Mouse (Mus musculus): ENCODE data around the gene Vmn2r51. TPM values are rescaled to one million over a fixed set of nuclear protein-coding genes. Genes with fewer than 3 reads are reported as not detected.
"Not testable (repeated sequence)": the region's sequence is repeated elsewhere in the genome, so short reads cannot be mapped to it uniquely, and the experiment has no call there.

The Vmn2r51 gene
- not detected in 2 replicates for total RNA-seq (2015)
- not detected in 2 replicates for total RNA-seq (2017)

DNA sequence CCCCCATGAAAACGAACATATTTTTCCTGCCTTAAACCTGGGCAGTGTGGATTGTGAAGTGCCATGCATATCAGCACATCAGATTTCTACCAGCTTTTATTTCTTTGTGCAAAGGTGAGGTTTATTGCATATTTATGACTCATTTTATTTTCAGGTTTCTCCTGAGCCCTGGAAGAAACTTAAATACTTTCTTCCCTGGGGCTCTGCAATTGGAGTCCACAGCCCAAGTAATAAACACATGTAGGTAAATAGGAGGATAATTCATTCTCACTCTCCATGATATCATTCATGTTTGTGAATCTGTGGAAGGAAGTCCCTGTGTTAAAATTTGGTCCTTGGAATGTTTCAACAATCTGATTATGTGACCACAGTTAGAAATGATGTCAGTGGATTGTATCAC lies at the start of gene Vmn2r51:
Gene Vmn2r51, minus strand, starts transcription at position 101 of the 400 bp plus-strand sequence.
- not testable (repeated sequence) for ATAC-seq (replicated peaks; ENCODE audit: poor library complexity)

DNA sequence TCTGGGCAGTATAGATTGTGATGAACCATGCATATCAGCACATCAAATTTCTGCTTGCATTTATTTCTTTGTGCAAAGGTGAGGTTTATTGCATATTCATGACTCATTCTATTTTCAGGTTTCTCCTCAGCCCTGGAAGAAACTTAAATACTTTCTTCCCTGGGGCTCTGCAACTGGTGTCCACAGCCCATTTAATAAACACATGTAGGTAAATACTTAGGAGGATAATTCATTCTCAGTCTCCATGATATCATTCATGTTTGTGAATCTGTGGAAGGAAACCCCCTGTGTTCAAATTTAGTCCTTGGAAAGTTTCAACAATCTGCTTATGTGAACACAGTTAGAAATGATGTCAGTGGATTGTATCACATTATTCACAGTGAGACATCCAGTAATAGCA lies 52.3 kb downstream of the Vmn2r51 start, which contains the start of gene Vmn2r50:
Gene Vmn2r50, minus strand, starts transcription at position 101 of the 400 bp plus-strand sequence.
- ATAC-seq (replicated peaks; ENCODE audit: poor library complexity), result not testable (repeated sequence)

Other genes with a start within 250 kb of the Vmn2r51 start
- not detected in 2 replicates for gene Vmn2r48, start 152.2 kb downstream of the Vmn2r51 start, total RNA-seq (2015)
- not detected in 2 replicates for gene Vmn2r48, start 152.2 kb downstream of the Vmn2r51 start, total RNA-seq (2017)
- not detected in 2 replicates for gene Vmn2r49, start 113.5 kb downstream of the Vmn2r51 start, total RNA-seq (2015)
- gene Vmn2r49, start 113.5 kb downstream of the Vmn2r51 start, total RNA-seq (2017), result not detected in 2 replicates
- not detected in 2 replicates for gene Vmn2r50, start 52.4 kb downstream of the Vmn2r51 start, total RNA-seq (2015)
- not detected in 2 replicates for gene Vmn2r50, start 52.4 kb downstream of the Vmn2r51 start, total RNA-seq (2017)
- gene Vmn2r52, start 70.8 kb upstream of the Vmn2r51 start, total RNA-seq (2015), result not detected in 2 replicates
- gene Vmn2r52, start 70.8 kb upstream of the Vmn2r51 start, total RNA-seq (2017), result not detected in 2 replicates
- not detected in 2 replicates for gene Vmn1r66, start 172.3 kb upstream of the Vmn2r51 start, total RNA-seq (2015)
- not detected in 2 replicates for gene Vmn1r66, start 172.3 kb upstream of the Vmn2r51 start, total RNA-seq (2017)

All from megakaryocyte progenitor cell, adult 5-6 weeks (primary cell).